Mouse (Mus musculus) hindbrain, embryonic 15.5 days (tissue): ENCODE results near the gene Glis2. TPM values are rescaled to one million over a fixed set of nuclear protein-coding genes. Genes with fewer than 3 reads are reported as not detected.

Experiments
- polyA plus RNA-seq: library from polyadenylated mRNA; unstranded; fragments of >200 nt; fragmentation: Nextera tagmentation; extraction: Ambion mirVana; gene quantifications from 2 replicates; pipeline ENCODE4 v1.2.1, GENCODE M21; 2015

The Glis2 gene
- polyA plus RNA-seq, 1 experiment from 2014 or later = 19.7 TPM

Other genes with a start within 250 kb of the Glis2 start
- gene Adcy9, start 174.2 kb upstream of the Glis2 start, polyA plus RNA-seq = 4.4 and 4.9 TPM in 2 replicates
- gene Srl, start 52.9 kb upstream of the Glis2 start, polyA plus RNA-seq = 21.4 and 22.9 TPM in 2 replicates
- gene Tfap4, start 34.9 kb upstream of the Glis2 start, polyA plus RNA-seq = 7.2 and 8.2 TPM in 2 replicates
- 161 and 170 TPM in 2 replicates for gene Pam16, start 30.3 kb downstream of the Glis2 start, polyA plus RNA-seq
- 5.9 and 6.4 TPM in 2 replicates for gene Vasn, start 45.2 kb downstream of the Glis2 start, polyA plus RNA-seq
- gene Dnaja3, start 45.3 kb downstream of the Glis2 start, polyA plus RNA-seq = 63.7 and 63.9 TPM in 2 replicates
- 32.8 and 37.2 TPM in 2 replicates for gene Coro7, start 85.1 kb downstream of the Glis2 start, polyA plus RNA-seq
- 64.5 and 68.4 TPM in 2 replicates for gene Nmral1, start 124.6 kb downstream of the Glis2 start, polyA plus RNA-seq
- gene Hmox2, start 131.6 kb downstream of the Glis2 start, polyA plus RNA-seq = 108 and 109 TPM in 2 replicates
- 125 and 134 TPM in 2 replicates for gene Cdip1, start 195.6 kb downstream of the Glis2 start, polyA plus RNA-seq
- gene 4930562C15Rik, start 240.7 kb downstream of the Glis2 start, polyA plus RNA-seq = 0.26 and 0.43 TPM in 2 replicates